Mouse (Mus musculus): ENCODE results near the gene Dyrk4.

Gene Dyrk4

GRCm38 (mm10) chr6:126921111-126921881 is at the start of gene Dyrk4:
Gene Dyrk4, minus strand, starts transcription at chr6:126921839.
- peak; percentile 43 to 53 for DNase-seq

- DNase-seq, result no peak
These were observed 44.8 kb upstream of the Dyrk4 start for GRCm38 (mm10) chr6:126966241-126967026.

- no peak for DNase-seq
These were observed 41.8 kb upstream of the Dyrk4 start for GRCm38 (mm10) chr6:126963426-126963825.

GRCm38 (mm10) chr6:126962709-126963108 is 41.1 kb upstream of the Dyrk4 start:
- DNase-seq, result no peak

- no peak for DNase-seq
These were observed 39.9 kb upstream of the Dyrk4 start for GRCm38 (mm10) chr6:126961371-126962018.

- DNase-seq, result peak; percentile 91
These were observed 34.1 kb upstream of the Dyrk4 start for GRCm38 (mm10) chr6:126955734-126956133.

- DNase-seq, result no peak
These were observed 26.7 kb upstream of the Dyrk4 start for GRCm38 (mm10) chr6:126948336-126948735.

GRCm38 (mm10) chr6:126940451-126940850 is 18.8 kb upstream of the Dyrk4 start:
- peak in 1 of 2 experiments; percentile 18 for DNase-seq

GRCm38 (mm10) chr6:126939487-126940171 is 18.0 kb upstream of the Dyrk4 start, which contains the start of the genes Rad51ap1 and D6Wsu163e:
Gene Rad51ap1, minus strand, starts transcription at chr6:126939587.
Gene D6Wsu163e, plus strand, starts transcription at chr6:126939962.
- peak; percentile 95 to 98 for DNase-seq

- no peak for DNase-seq
These were observed 17.3 kb upstream of the Dyrk4 start for GRCm38 (mm10) chr6:126938853-126939486.

GRCm38 (mm10) chr6:126938047-126938446 is 16.4 kb upstream of the Dyrk4 start:
- no peak for DNase-seq

- no peak for DNase-seq
These were observed 11.3 kb upstream of the Dyrk4 start for GRCm38 (mm10) chr6:126932896-126933295.

GRCm38 (mm10) chr6:126914928-126915327 is 6.7 kb downstream of the Dyrk4 start:
- no peak for DNase-seq

GRCm38 (mm10) chr6:126910727-126911126 is 10.9 kb downstream of the Dyrk4 start:
- no peak for DNase-seq

- no peak for DNase-seq
These were observed 13.8 kb downstream of the Dyrk4 start for GRCm38 (mm10) chr6:126907876-126908275.

GRCm38 (mm10) chr6:126907378-126907777 is 14.3 kb downstream of the Dyrk4 start:
- no peak for DNase-seq

GRCm38 (mm10) chr6:126877118-126877517 is 44.5 kb downstream of the Dyrk4 start:
- no peak for DNase-seq

GRCm38 (mm10) chr6:126852881-126853280 is 68.8 kb downstream of the Dyrk4 start, which contains the start of gene Akap3:
Gene Akap3, plus strand, starts transcription at chr6:126853098.
- DNase-seq, result no peak

- DNase-seq, result peak; percentile 97
These were observed 72.6 kb downstream of the Dyrk4 start, which contains the start of gene Ndufa9 for GRCm38 (mm10) chr6:126848712-126849704. Gene Ndufa9, minus strand, starts transcription at chr6:126849136.

GRCm38 (mm10) chr6:126836628-126837027 is 85.0 kb downstream of the Dyrk4 start:
- no peak for DNase-seq

All from kidney, postnatal 4 days (tissue).